Mouse (Mus musculus) erythroblast, embryonic 14.5 days (primary cell): ENCODE measurements around the gene Alx3.

ENCODE experiments used
- GATA1 ChIP-seq: IDR thresholded peaks from 2 replicates; pipeline ENCODE4 v1.6.1; 2012; ENCODE audit warnings: low read length, inconsistent platforms, mixed read lengths
- TAL1 ChIP-seq: IDR thresholded peaks from 3 replicates; pipeline ENCODE4 v1.6.1; 2012; ENCODE audit warnings: low read length, inconsistent platforms, mixed read lengths

GRCm38 (mm10) chr3:107630682-107631522 is 36.1 kb downstream of the Alx3 start, which contains the start of gene Gm10961:
- TF ChIP-seq GATA1: no peak
- no peak for TF ChIP-seq TAL1
